Mouse (Mus musculus) lung, postnatal 4 days (tissue): ENCODE measurements at regions not wholly inside any gene's neighbourhood (a gene's known extent, or its start where the extent isn't known, plus 50 kb on each side); places are given as distances from the start of the nearest gene placed in this dataset.

Experiments used
- DNase-seq, 2 experiments: peaks; one replicate each; pipeline ENCODE4 v3.0.0; 2021

DNA sequence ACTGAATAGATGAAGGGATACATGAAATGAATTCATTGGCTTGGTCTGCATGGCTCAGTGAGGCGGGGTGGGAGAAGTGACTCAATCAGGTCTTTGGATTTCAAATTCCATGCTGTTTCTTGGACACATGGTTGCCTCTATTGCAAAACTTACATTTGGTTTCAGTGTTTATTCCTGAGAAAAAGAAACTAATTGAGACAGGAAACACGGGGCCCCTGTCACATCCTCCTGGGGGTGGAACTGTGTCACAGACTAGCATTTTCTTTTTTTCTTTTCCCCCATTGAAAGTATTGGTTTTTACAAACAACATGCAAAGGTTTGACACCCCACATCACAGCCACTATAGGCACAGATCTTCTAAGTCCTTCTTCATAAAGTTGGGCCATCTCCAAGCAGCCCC, 375.8 kb upstream of the Pik3r1 start:
- no peak for DNase-seq

DNA sequence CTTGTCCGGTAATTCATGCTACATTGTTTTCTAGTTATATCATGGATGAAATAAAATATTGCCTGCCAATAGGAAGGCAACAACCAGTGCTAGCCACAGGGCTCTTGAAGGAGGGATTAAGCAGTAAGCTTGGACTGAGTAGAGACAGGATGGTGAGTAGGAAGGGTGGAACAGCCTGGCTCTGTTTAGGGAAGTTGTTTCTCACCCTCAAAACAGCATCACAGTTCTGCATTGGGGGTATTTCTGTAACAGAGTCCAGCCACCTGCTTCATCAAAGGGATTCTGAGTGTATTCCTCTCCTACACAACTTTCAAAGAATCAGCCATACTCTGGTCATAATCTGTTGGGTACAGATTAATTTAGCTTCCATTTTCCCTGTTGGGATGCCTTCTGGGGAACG, 380.0 kb upstream of the Pik3r1 start:
- DNase-seq = no peak

- peak in 1 of 2 experiments; percentile 40 for DNase-seq
Measured at GRCm38 (mm10) chr13:102153785-102154608, 386.0 kb upstream of the Pik3r1 start.

- no peak for DNase-seq
Measured at GRCm38 (mm10) chr13:102154609-102154899, 386.5 kb upstream of the Pik3r1 start.

DNA sequence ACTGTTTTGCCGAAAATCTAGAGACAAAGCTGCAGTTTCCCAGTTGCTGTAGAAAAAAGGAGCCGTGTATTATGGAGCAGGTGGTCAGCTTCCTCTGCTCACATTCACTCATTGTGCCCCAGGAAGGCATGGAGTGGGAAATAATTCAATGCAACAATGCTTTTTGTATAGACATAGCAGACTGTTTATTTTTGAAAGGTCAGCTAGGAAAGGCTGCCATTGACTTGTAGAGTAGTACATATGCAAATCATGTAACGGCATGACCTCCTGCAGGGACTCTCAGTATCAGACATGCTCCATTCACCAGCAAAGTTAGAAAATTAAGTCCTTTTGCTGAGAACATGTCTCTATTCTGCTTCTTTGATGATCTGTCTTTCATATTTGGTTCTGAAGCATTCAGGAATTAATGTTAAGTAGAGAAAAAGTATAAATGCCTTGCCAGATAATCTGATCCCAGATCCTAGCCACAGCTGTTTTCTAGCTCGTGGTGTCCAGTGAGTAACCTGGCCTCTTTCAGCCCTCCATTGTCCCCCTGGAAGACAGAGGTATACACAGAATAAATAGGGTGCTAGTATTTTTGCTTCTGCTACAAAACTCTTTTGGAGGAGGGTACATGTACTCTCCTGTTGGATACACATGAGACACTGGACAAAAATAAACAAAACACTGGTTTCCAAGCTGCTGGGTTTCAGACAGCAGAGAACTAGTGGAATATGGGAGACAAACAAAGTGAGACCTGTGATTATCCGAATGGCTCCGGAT, 389.5 kb upstream of the Pik3r1 start:
- no peak for DNase-seq

GRCm38 (mm10) chr13:102173382-102174234, 405.6 kb upstream of the Pik3r1 start:
- no peak for DNase-seq

DNA sequence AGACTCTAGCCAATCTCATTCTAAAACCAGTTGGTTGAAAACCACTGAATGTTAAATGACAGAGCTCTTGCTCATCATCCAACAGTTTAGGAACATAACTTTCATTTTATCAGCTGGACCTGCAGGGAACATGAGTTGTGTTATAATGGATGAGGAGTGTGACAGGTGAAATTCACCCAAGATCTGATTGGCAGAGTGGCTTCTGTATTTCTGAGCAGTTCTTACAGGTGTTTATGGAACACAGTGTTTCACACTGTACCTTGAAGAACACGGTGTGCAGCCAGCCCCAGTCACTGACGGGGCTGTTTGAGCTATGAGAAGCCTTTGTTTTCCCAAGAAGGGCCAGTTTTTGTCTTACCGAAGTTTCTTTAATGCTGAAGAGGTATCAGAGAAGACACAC, 406.4 kb upstream of the Pik3r1 start:
- DNase-seq = no peak

GRCm38 (mm10) chr13:102174896-102175295, 406.9 kb upstream of the Pik3r1 start:
- no peak for DNase-seq

DNA sequence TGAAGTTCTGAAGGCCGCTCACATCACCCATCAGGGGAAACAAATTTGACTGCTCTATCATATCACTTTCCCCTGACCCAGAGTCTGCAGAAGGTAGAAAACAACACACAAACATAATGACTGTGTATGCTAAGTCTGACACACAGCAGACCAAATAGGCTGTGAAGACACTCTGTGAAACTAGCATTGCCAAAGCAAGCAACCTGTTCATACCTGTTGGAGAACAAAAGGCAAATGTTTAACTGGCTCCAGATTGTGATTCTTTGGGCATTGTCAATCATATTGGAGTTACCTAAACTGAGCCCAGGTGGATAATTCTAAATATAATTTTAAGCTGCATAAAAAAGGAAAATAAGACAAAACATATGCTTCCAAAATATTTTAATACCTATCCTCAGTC, 407.4 kb upstream of the Pik3r1 start:
- DNase-seq = no peak

DNA sequence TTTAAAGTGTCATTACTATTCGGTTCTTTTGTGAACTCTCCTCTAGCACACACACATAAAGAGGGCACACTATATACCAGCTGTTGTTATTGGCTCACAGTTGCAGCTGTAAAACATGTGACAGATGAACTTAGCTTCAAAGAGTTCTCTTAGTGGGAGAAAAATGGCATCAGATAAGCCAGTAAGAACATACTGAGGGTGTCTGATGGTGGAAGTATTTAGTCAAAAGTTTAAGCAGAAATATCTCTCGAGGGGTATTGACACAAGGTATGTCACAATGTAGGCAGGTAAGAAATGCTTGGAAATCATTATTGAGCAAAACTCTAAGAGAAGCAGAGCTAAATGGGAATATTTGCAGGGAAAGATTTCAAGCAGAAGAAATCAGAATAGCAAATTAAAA, 408.4 kb upstream of the Pik3r1 start:
- no peak for DNase-seq

GRCm38 (mm10) chr13:102194716-102195115, 426.7 kb upstream of the Pik3r1 start:
- no peak for DNase-seq

DNA sequence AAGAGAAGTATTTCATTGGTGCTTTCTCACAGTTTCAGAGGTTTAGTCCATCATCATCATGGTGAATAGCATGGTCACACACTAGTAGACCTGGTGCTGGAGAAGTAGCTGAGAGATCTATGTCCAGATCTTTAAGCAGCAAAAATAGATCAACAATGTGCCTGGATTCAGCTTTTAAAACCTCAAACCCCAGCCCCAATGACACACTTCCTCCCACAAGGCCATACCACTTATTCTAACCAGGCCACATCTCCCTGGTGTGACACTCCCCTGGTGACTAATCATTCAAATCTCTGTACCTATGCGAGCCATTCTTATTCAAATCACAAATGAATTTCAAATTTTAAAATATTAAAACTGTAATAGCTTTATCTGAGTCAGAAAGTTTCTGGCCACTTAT, 434.3 kb upstream of the Pik3r1 start:
- DNase-seq = no peak

GRCm38 (mm10) chr13:102218486-102218885, 450.5 kb upstream of the Pik3r1 start:
- no peak for DNase-seq

GRCm38 (mm10) chr13:102231048-102231447, 462.3 kb upstream of the Cd180 start:
- no peak for DNase-seq

DNA sequence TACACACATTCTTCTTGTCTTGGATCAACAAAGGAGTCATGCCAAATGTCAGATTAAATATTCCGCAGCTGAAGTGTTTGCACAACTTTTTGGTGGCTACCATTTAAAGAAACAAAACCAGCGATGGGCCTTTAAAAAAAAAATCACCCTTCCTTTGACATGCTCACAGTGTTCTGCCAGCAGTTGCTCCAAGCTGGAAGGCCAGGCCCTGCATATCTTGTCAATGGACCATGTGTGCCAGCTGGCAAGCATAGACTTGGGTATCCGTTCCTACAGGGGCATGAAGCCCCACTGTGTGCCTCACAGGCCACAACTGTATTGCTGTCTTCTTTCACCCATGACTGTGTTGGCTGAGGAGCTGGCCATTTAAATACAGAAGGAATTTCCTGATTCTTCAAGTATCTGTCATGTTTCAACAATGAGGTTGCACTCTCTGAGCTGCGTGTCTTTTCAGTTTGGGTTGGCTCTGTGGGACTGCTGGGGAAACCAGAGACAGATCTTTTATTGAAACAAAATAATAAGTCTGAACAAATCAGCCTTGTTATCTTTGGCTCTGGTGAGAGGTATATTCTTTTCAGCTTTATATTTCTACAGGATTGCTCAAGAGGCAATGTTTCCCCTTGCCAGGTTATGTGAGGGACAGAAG, 460.9 kb upstream of the Cd180 start:
- DNase-seq = peak; percentile 29 to 55

GRCm38 (mm10) chr13:102250884-102251283, 442.5 kb upstream of the Cd180 start:
- no peak for DNase-seq

DNA sequence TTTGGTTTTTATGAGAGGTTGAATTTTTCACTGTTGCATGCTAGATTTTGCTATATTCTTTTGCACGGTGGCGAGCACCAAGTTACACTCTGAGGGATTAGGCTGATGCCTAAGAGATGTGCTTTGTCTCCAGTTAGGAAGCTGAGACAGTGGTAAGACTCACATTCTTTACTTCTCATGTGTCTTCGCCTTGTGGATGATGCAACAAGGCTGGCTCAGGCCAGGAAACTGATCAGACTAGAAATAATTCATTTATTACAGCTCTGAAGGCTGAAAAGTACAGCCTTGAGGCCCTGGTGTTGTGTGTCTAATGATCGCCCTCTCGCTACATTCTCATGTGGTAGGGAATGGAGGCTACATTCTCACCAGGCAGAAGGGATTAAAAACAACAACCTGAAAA, 441.6 kb upstream of the Cd180 start:
- DNase-seq = no peak

DNA sequence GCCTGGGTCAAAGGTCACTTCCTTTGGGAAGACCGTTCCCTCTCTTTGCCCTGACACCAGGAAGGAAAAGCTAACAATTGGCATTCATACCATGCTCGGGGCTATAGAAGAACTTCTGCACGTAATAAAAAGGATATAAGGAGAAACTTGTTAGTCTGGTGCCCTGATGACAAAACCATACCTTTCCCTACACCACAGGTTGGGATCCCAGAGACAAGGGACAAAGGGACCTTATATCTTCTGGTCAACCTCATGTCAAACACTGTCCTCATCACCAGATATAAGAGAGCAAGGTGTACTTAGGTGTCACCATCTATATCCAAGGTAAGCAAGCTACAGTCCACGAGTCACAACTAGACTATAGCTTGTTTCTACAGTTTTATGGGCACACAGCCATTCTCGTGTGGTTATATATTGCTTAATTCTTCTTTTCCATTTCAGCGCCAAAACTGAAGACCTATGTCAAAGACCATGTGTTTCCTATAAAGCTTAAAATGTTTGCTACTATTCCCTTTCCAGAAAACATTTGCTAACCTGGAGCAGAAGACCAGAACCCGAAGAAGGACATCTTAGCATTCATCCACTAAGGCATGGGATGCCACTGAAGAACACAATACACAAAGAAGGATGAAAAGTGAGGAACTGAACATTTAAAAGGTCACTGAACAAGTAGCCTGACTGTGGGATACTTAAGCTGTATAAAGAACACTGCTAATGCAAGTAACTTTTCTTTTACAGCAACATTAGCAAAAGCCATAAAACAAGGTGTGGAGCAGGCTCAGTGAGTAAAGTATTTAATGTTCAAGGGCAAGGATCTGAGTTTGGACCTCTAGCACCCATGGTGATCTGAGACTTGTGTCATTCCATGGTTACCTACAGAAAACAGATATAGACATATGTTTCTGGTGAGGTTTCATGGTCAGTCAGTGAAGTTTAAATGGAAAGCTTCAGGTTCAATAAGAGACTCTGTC, 437.7 kb upstream of the Cd180 start:
- DNase-seq = no peak

- DNase-seq = no peak
Measured at GRCm38 (mm10) chr13:102258207-102258606, 435.2 kb upstream of the Cd180 start.

- DNase-seq = no peak
Measured at GRCm38 (mm10) chr13:102273818-102274217, 419.5 kb upstream of the Cd180 start.

GRCm38 (mm10) chr13:102275296-102275695, 418.1 kb upstream of the Cd180 start:
- DNase-seq = no peak

- DNase-seq = no peak
Measured at GRCm38 (mm10) chr13:102276885-102277284, 416.5 kb upstream of the Cd180 start.
